Mouse (Mus musculus) liver, postnatal 0 days (tissue): ENCODE results near the gene Sox6. TPM values are rescaled to one million over a fixed set of nuclear protein-coding genes. Genes with fewer than 3 reads are reported as not detected.

Experiments
- ATAC-seq: fragments of 200-750 bp; cut with Nextera tagmentation; 2 replicates; pipeline ENCODE4 v1.8.0; 2017; ENCODE audit warnings: mild to moderate bottlenecking, moderate library complexity
- DNase-seq: peaks from one replicate; pipeline ENCODE4 v3.0.0-alpha.2; 2016
- H3K27ac ChIP-seq: fragments of 300-500 bp; sonication (generic); 2 replicates; pipeline ENCODE4 v1.5.1; 2014; ENCODE audit warnings: antibody characterized with exemption, moderate library complexity, mild to moderate bottlenecking, low read depth
- H3K27me3 ChIP-seq: fragments of 300-500 bp; sonication (generic); 2 replicates; pipeline ENCODE4 v1.6.1; 2014; ENCODE audit warnings: low read length, control low read depth, mixed read lengths; ENCODE audit not compliant: insufficient read depth
- H3K36me3 ChIP-seq: fragments of 300-500 bp; sonication (generic); replicated peaks from 2 replicates; pipeline ENCODE4 v1.6.1; 2014; ENCODE audit warnings: mild to moderate bottlenecking, control low read depth, low read length, moderate library complexity, mixed read lengths; ENCODE audit not compliant: insufficient read depth
- H3K4me1 ChIP-seq: fragments of 300-500 bp; sonication (generic); 2 replicates; pipeline ENCODE4 v1.6.1; 2014; ENCODE audit warnings: antibody characterized with exemption, mild to moderate bottlenecking, control low read depth; ENCODE audit not compliant: insufficient read depth
- H3K4me2 ChIP-seq: fragments of 300-500 bp; sonication (generic); 2 replicates; pipeline ENCODE4 v1.6.1; 2014; ENCODE audit warnings: low read depth, mild to moderate bottlenecking, low read length, moderate library complexity, mixed read lengths
- H3K4me3 ChIP-seq: fragments of 300-500 bp; sonication (generic); 2 replicates; pipeline ENCODE4 v1.5.1; 2014; ENCODE audit warnings: low read depth, low read length
- H3K9ac ChIP-seq: fragments of 300-500 bp; sonication (generic); replicated peaks from 2 replicates; pipeline ENCODE4 v1.6.1; 2014; ENCODE audit warnings: mild to moderate bottlenecking, moderate library complexity
- H3K9me3 ChIP-seq: fragments of 300-500 bp; sonication (generic); 2 replicates; pipeline ENCODE4 v1.6.1; 2016; ENCODE audit warnings: mild to moderate bottlenecking, control low read depth, low read length, mixed read lengths
- CTCF ChIP-seq: sonication (generic); IDR thresholded peaks from 2 replicates; pipeline ENCODE4 v1.5.1; 2016; ENCODE audit warnings: antibody characterized with exemption, low read depth
- EP300 ChIP-seq: IDR thresholded peaks from 2 replicates; pipeline ENCODE4 v1.6.1; 2016; ENCODE audit warnings: antibody characterized with exemption, low read depth, mild to moderate bottlenecking
- WGBS: fragments of 180-500 bp; shearing (Covaris S2); extraction: QIAGEN DNeasy Blood & Tissue Kit; methylation state at CpG from one replicate; pipeline ENCODE4 v1.1.7; 2014; ENCODE audit not compliant: insufficient replicate concordance; 5-methylcytosine and 5-hydroxymethylcytosine counted together
- polyA plus RNA-seq: library from polyadenylated mRNA; unstranded; fragments of >200 nt; fragmentation: Nextera tagmentation; extraction: Ambion mirVana; gene quantifications from 2 replicates; pipeline ENCODE4 v1.2.1, GENCODE M21; 2015

Sox6 gene
- polyA plus RNA-seq, 1 experiment from 2014 or later, result 44.4 TPM

DNA sequence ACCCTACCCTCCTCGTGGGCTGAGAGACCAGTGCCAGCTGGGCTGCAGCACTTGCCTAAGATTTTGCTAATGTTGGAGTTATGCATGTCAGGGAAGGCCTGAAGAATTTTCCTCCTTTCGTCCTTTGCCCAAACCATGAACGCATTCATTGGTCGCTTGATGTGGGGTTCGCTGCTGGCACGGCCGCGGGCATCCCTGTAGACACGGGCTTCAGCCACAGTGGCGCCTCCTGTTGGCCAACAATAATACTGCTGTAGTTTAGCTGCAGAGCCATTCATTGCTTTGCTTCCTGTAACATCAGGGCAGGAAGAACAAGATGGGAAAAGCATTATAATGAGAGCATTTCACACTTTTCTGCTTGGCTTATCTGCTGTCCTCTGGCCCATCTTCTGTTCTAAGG lies 549.0 kb downstream of the Sox6 start:
- ATAC-seq (no peak), DNase-seq (no peak)
- 0 out of 2 replicates have a peak, but pooled peaks cover 3% of the 10 kb centered on the region for H3K4me1 ChIP-seq
- H3K9ac ChIP-seq, result no peak overlapping the region
- no peak for TF ChIP-seq EP300
- TF ChIP-seq CTCF, result peak; percentile 49
- 59% methylated on average over 10 of the region's 10 CpGs for WGBS
- H3K4me3 ChIP-seq, result no peak overlapping the region
- no peak overlapping the region for H3K4me2 ChIP-seq
- H3K27ac ChIP-seq, result no peak overlapping the region
- peaks cover 18% of the 10 kb centered on the region; the same call in 1 of the 2 replicates for H3K36me3 ChIP-seq
- H3K9me3 ChIP-seq, result no peaks in the 10 kb centered on the region
- no peaks in the 10 kb centered on the region for H3K27me3 ChIP-seq

- Histone ChIP-seq H3K4me3 (no peak overlapping the region), H3K4me2 (no peak overlapping the region), H3K4me1 (no peaks in the 10 kb centered on the region), H3K27ac (no peak overlapping the region), H3K27me3 (no peaks in the 10 kb centered on the region), H3K9me3 (no peaks in the 10 kb centered on the region), H3K36me3 (peaks cover 18% of the 10 kb centered on the region; the same call in 1 of the 2 replicates), H3K9ac (no peak overlapping the region)
- 91% methylated on average over 12 of the region's 12 CpGs for WGBS
- DNase-seq (no peak), ATAC-seq (no peak)
- no peak for TF ChIP-seq CTCF
- no peak for TF ChIP-seq EP300
Observed at GRCm38 (mm10) chr7:115486431-115486830, 552.2 kb downstream of the Sox6 start.

DNA sequence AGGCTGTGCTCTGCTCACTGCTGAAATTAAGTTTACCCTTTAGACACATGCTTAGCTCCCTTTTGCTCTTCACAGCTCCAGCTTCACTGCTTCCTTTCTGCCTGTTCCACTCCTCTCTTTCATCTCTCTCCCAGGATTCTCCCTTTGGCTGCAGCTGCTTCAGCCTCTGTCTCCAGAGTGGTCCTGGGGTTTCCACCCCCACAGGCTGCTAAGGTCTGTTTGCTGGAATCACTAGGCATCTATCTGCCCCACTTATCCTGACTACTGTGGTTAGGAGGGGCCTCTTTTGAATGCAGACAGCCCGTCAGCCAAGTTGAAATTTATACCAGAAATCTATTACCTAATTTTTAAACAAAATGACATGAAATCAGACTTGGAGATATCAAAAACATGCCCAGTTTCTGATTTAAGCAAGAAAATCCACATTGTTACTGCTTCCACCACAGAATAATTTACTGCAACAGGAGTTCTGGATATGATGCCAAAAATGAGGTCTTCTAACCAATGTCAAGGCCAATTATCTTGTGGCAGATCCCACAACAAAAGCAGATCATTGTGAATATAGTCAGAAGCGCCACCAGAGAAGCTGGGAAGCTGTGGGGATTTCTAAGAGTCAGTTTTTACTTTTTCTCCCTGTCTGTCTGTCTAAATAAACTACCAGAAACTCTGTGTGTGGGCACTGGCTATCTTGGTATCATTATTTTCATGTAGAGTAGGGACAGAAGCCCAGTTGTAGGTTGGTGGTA lies 552.8 kb downstream of the Sox6 start:
- no peak for DNase-seq
- Histone ChIP-seq H3K27me3 (no peaks in the 10 kb centered on the region), H3K4me3 (no peak overlapping the region), H3K27ac (no peak overlapping the region), H3K9me3 (no peaks in the 10 kb centered on the region), H3K36me3 (peaks cover 18% of the 10 kb centered on the region; the same call in 1 of the 2 replicates), H3K9ac (no peak overlapping the region), H3K4me1 (no peaks in the 10 kb centered on the region), H3K4me2 (no peak overlapping the region)
- no peak for TF ChIP-seq CTCF
- TF ChIP-seq EP300, result no peak
- WGBS, result 83% methylated on average over 2 of the region's 2 CpGs
- ATAC-seq, result no peak

DNA sequence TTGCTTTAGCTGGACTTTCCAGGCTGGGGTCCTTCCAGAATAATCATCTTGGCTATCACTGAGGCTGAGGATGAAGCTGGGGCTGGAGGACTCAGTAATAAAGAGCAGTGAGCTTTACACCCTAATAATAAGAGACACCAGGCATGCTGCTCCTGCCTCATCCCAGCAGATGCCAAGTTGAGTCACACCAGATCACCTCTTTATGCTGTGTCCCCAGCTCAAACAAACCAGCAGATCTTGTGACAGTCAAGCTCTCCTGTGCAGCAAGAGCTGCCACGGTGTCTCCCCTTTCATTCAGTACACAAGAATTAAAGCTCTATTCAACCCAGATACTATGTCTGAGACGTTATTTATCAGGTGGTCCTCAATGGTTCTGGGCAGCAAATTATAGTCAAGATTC lies 560.8 kb downstream of the Sox6 start:
- no peaks in the 10 kb centered on the region for H3K4me1 ChIP-seq
- 76% methylated on average over 2 of the region's 2 CpGs for WGBS
- no peaks in the 10 kb centered on the region for H3K27me3 ChIP-seq
- H3K4me3 ChIP-seq, result no peak overlapping the region
- TF ChIP-seq CTCF (no peak), EP300 (no peak)
- no peak overlapping the region for H3K27ac ChIP-seq
- peaks cover 3% of the 10 kb centered on the region; the same call in 1 of the 2 replicates for H3K36me3 ChIP-seq
- no peak overlapping the region for H3K9ac ChIP-seq
- H3K9me3 ChIP-seq, result no peaks in the 10 kb centered on the region
- H3K4me2 ChIP-seq, result no peak overlapping the region
- ATAC-seq (no peak), DNase-seq (no peak)

DNA sequence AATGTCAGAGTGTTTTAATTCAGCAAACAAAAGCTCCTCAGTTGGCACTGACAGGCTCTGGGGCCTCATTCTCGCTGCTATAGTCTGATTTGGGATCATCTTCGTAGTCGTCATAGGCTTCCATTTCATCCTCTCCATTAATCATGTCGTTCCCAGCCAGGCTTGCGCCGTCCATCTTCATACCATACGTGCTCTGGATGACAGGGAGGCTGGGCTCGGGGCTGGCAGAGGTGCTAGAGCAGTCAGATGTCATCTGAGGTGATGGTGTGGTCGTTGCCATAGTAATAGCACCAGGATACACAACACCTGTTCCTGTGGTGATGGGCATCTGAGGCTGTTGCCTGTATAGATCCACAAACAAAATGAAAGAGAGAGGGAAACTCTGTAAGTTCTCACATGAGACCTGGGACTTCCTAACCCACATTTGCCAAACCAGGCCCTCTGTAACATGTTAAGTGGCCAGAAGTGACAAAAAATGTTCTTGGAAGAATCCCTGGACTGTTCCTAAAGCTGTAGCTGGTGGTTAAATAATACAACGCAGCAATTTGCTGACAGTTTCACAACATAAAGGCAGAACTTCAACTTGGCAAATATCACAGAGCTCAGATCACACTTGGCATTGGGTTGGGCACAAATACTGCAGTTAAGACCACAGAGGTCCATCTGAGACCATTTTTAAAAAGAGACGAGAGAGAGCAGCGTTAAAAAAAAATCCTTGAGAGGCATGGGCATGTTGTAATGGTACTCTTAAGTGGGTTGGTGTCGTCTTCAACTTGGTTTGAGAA lies 561.5 kb downstream of the Sox6 start:
- TF ChIP-seq EP300 (no peak), CTCF (no peak)
- Histone ChIP-seq H3K4me3 (no peak overlapping the region), H3K9me3 (no peaks in the 10 kb centered on the region), H3K27me3 (no peaks in the 10 kb centered on the region), H3K4me2 (no peak overlapping the region), H3K9ac (no peak overlapping the region), H3K36me3 (0 out of 2 replicates have a peak, but pooled peaks cover 3% of the 10 kb centered on the region), H3K4me1 (no peaks in the 10 kb centered on the region), H3K27ac (no peak overlapping the region)
- DNase-seq (no peak), ATAC-seq (no peak)
- WGBS, result 81% methylated on average over 13 of the region's 13 CpGs

GRCm38 (mm10) chr7:115475176-115475575 lies 563.4 kb downstream of the Sox6 start:
- TF ChIP-seq EP300, result no peak
- no peak for TF ChIP-seq CTCF
- H3K27me3 ChIP-seq, result no peaks in the 10 kb centered on the region

More at GRCm38 (mm10) chr7:115475176-115475575, 563.4 kb downstream of the Sox6 start:
- no peak for DNase-seq
- Histone ChIP-seq H3K4me1 (no peaks in the 10 kb centered on the region), H3K4me3 (no peak overlapping the region), H3K36me3 (0 out of 2 replicates have a peak, but pooled peaks cover 3% of the 10 kb centered on the region), H3K27ac (no peak overlapping the region), H3K9ac (no peak overlapping the region), H3K4me2 (no peak overlapping the region), H3K9me3 (no peaks in the 10 kb centered on the region)
- 73% methylated on average over 6 of the region's 6 CpGs for WGBS
- no peak for ATAC-seq
